Mouse (Mus musculus) ES-Bruce4 (cell line): ENCODE results near the gene Arl5a.

Experiments used
- CTCF ChIP-seq: IDR thresholded peaks from one replicate; pipeline ENCODE4 v1.8.1; 2011; ENCODE audit warnings: low read depth, low read length
- EP300 ChIP-seq: IDR thresholded peaks from 2 replicates; pipeline ENCODE4 v1.6.1; 2011; ENCODE audit warnings: low read depth, low read length; ENCODE audit not compliant: insufficient read depth
- POLR2A ChIP-seq: IDR thresholded peaks from one replicate; pipeline ENCODE4 v1.8.1; 2011; ENCODE audit warnings: low read length; ENCODE audit not compliant: insufficient read depth

- TF ChIP-seq CTCF: no peak
- no peak for TF ChIP-seq POLR2A
- no peak for TF ChIP-seq EP300
These were observed 8.7 kb upstream of the Arl5a start for GRCm38 (mm10) chr2:52433365-52433764.
